Mouse (Mus musculus): ENCODE measurements around the gene Fam214a. TPM values are rescaled to one million over a fixed set of nuclear protein-coding genes. Genes with fewer than 3 reads are reported as not detected.
"Not testable (repeated sequence)": the region's sequence is repeated elsewhere in the genome, so short reads cannot be mapped to it uniquely, and the experiment has no call there.

Gene Fam214a
- total and polyA plus RNA-seq, 2 experiments from 2014 or later: 16.0 to 33.2 TPM

GRCm38 (mm10) chr9:74979866-74980265 is 27.2 kb downstream of the Fam214a start:
- no peak for ATAC-seq
- no peak overlapping the region for H3K9ac ChIP-seq

GRCm38 (mm10) chr9:74981663-74982111 is 29.0 kb downstream of the Fam214a start:
- no peaks in the 10 kb centered on the region for H3K36me3 ChIP-seq (ENCODE audit: insufficient read depth)
- no peak for TF ChIP-seq CTCF (IDR thresholded peaks at IDR 0.05; ENCODE audit: low read depth)
- 0 out of 2 replicates have a peak, but pooled peaks cover 5% of the 10 kb centered on the region for H3K4me1 ChIP-seq (ENCODE audit: insufficient read depth)
- no peak for ATAC-seq
- no peak overlapping the region for H3K9ac ChIP-seq
- H3K27me3 ChIP-seq (ENCODE audit: insufficient read depth, low read length): no peaks in the 10 kb centered on the region
- no peak overlapping the region for H3K4me2 ChIP-seq (ENCODE audit: low read depth)
- no peak overlapping the region for H3K4me3 ChIP-seq (ENCODE audit: low read depth, low read length)
- 75% methylated on average over 3 of the region's 3 CpGs for WGBS
- no peaks in the 10 kb centered on the region for H3K9me3 ChIP-seq (ENCODE audit: low read length)
- no peak for DNase-seq
- no peak overlapping the region for H3K27ac ChIP-seq (ENCODE audit: low read depth, low read length)

More at GRCm38 (mm10) chr9:74979866-74980265, 27.2 kb downstream of the Fam214a start:
- Histone ChIP-seq H3K4me3 (ENCODE audit: low read depth, low read length) (no peak overlapping the region), H3K9me3 (ENCODE audit: low read length) (no peaks in the 10 kb centered on the region), H3K27ac (ENCODE audit: low read depth, low read length) (no peak overlapping the region), H3K36me3 (ENCODE audit: insufficient read depth) (no peaks in the 10 kb centered on the region), H3K4me1 (ENCODE audit: insufficient read depth) (peaks cover 11% of the 10 kb centered on the region), H3K4me2 (ENCODE audit: low read depth) (no peak overlapping the region), H3K27me3 (ENCODE audit: insufficient read depth, low read length) (no peaks in the 10 kb centered on the region)
- TF ChIP-seq CTCF (IDR thresholded peaks at IDR 0.05; ENCODE audit: low read depth): no peak
- WGBS: 88% methylated on average over 1 of the region's 1 CpGs
- no peak for DNase-seq

- no peaks in the 10 kb centered on the region for H3K9me3 ChIP-seq (ENCODE audit: low read length)
- TF ChIP-seq CTCF (IDR thresholded peaks at IDR 0.05; ENCODE audit: low read depth): no peak
- H3K9ac ChIP-seq: no peak overlapping the region
- no peak overlapping the region for H3K4me3 ChIP-seq (ENCODE audit: low read depth, low read length)
- ATAC-seq (no peak), DNase-seq (no peak)
- WGBS: 79% methylated on average over 8 of the region's 8 CpGs
- H3K4me2 ChIP-seq (ENCODE audit: low read depth): no peak overlapping the region
- H3K36me3 ChIP-seq (ENCODE audit: insufficient read depth): no peaks in the 10 kb centered on the region
- H3K27ac ChIP-seq (ENCODE audit: low read depth, low read length): no peak overlapping the region
- 0 out of 2 replicates have a peak, but pooled peaks cover 5% of the 10 kb centered on the region for H3K4me1 ChIP-seq (ENCODE audit: insufficient read depth)
- no peaks in the 10 kb centered on the region for H3K27me3 ChIP-seq (ENCODE audit: insufficient read depth, low read length)
Measured at GRCm38 (mm10) chr9:74982193-74982592, 29.5 kb downstream of the Fam214a start.

- not testable (repeated sequence) for H3K4me1 ChIP-seq (ENCODE audit: insufficient read depth); H3K4me2 ChIP-seq (ENCODE audit: low read depth); H3K4me3 ChIP-seq (ENCODE audit: low read depth, low read length); H3K9me3 ChIP-seq (ENCODE audit: low read length); H3K9ac ChIP-seq; H3K27me3 ChIP-seq (ENCODE audit: insufficient read depth, low read length); H3K36me3 ChIP-seq (ENCODE audit: insufficient read depth); H3K27ac ChIP-seq (ENCODE audit: low read depth, low read length); DNase-seq; ATAC-seq
- WGBS: 87% methylated on average over 1 of the region's 1 CpGs
Measured at GRCm38 (mm10) chr9:74982722-74983121, 30.0 kb downstream of the Fam214a start.

- no peak for TF ChIP-seq CTCF (IDR thresholded peaks at IDR 0.05; ENCODE audit: low read depth)
- H3K27me3 ChIP-seq (ENCODE audit: insufficient read depth, low read length): no peaks in the 10 kb centered on the region
- no peaks in the 10 kb centered on the region for H3K9me3 ChIP-seq (ENCODE audit: low read length)
- H3K36me3 ChIP-seq (ENCODE audit: insufficient read depth): no peaks in the 10 kb centered on the region
- H3K9ac ChIP-seq: no peak overlapping the region
- no peaks in the 10 kb centered on the region for H3K4me1 ChIP-seq (ENCODE audit: insufficient read depth)
- no peak overlapping the region for H3K4me3 ChIP-seq (ENCODE audit: low read depth, low read length)
- 84% methylated on average over 14 of the region's 14 CpGs for WGBS
- ATAC-seq (no peak), DNase-seq (no peak)
- no peak overlapping the region for H3K27ac ChIP-seq (ENCODE audit: low read depth, low read length)
- H3K4me2 ChIP-seq (ENCODE audit: low read depth): no peak overlapping the region
Measured at GRCm38 (mm10) chr9:74985173-74985715, 32.6 kb downstream of the Fam214a start.

- Histone ChIP-seq H3K4me3 (ENCODE audit: low read depth, low read length) (no peak overlapping the region), H3K27me3 (ENCODE audit: insufficient read depth, low read length) (no peaks in the 10 kb centered on the region), H3K9me3 (ENCODE audit: low read length) (no peaks in the 10 kb centered on the region), H3K9ac (no peak overlapping the region), H3K4me2 (ENCODE audit: low read depth) (no peak overlapping the region), H3K36me3 (ENCODE audit: insufficient read depth) (no peaks in the 10 kb centered on the region), H3K27ac (ENCODE audit: low read depth, low read length) (no peak overlapping the region), H3K4me1 (ENCODE audit: insufficient read depth) (no peaks in the 10 kb centered on the region)
- 87% methylated on average over 2 of the region's 2 CpGs for WGBS
- TF ChIP-seq CTCF (IDR thresholded peaks at IDR 0.05; ENCODE audit: low read depth): no peak
- ATAC-seq: no peak
- no peak for DNase-seq
Measured at GRCm38 (mm10) chr9:74985770-74986169, 33.1 kb downstream of the Fam214a start.

GRCm38 (mm10) chr9:74988893-74989460 is 36.3 kb downstream of the Fam214a start:
- H3K36me3 ChIP-seq (ENCODE audit: insufficient read depth): no peaks in the 10 kb centered on the region
- no peak overlapping the region for H3K4me3 ChIP-seq (ENCODE audit: low read depth, low read length)
- no peak for ATAC-seq
- no peaks in the 10 kb centered on the region for H3K9me3 ChIP-seq (ENCODE audit: low read length)
- no peak for TF ChIP-seq CTCF (IDR thresholded peaks at IDR 0.05; ENCODE audit: low read depth)
- no peaks in the 10 kb centered on the region for H3K4me1 ChIP-seq (ENCODE audit: insufficient read depth)
- no peaks in the 10 kb centered on the region for H3K27me3 ChIP-seq (ENCODE audit: insufficient read depth, low read length)
- no peak for DNase-seq
- WGBS: 89% methylated on average over 7 of the region's 7 CpGs
- H3K4me2 ChIP-seq (ENCODE audit: low read depth): no peak overlapping the region
- H3K9ac ChIP-seq: no peak overlapping the region
- no peak overlapping the region for H3K27ac ChIP-seq (ENCODE audit: low read depth, low read length)

All from forebrain, postnatal 0 days (tissue).